Mouse (Mus musculus) regulatory T cell (primary cell): ENCODE measurements around the gene Tmem191c.

Source experiments
- in situ Hi-C: fragments of 300-600 bp; cut with MboI, MseI; formaldehyde crosslinking; loops from one replicate; pipeline ENCODE4 v1.15.1; 2025; ENCODE audit warnings: high pct_unique_total_duplicates

Gene Tmem191c

GRCm38 (mm10) chr16:17329848-17330570, 54.1 kb downstream of the Tmem191c start:
- in situ Hi-C loops = no loop called here

GRCm38 (mm10) chr16:17331116-17331515, 55.2 kb downstream of the Tmem191c start, which contains the start of gene Serpind1:
Gene Serpind1, plus strand, starts transcription at chr16:17331371.
- in situ Hi-C loops = no loop called here

- in situ Hi-C loops = no loop called here
Observed at GRCm38 (mm10) chr16:17331855-17332254, 56.0 kb downstream of the Tmem191c start.
